26 mouse cellular contexts compared by ENCODE assay signal in genomic region chr15:75154940-75155339, GRCm38 (mm10). TPM values are rescaled to one million over a fixed set of nuclear protein-coding genes. Genes with fewer than 3 reads are reported as not detected.
"Had no signal": no experiment of that assay in that cellular context is flagged by ENCODE, and none has a peak within 500 bp of the region (broad histone marks: within the 10 kb centered on the region; RNA-seq: fewer than 3 reads in every experiment).

Gene Ly6g (plus strand): TSS chr15:75155240.

- DNase-seq: gastrocnemius, postnatal 14 days; heart, adult 2 months; heart, postnatal 14 days; heart, postnatal 36 days; kidney, adult 18-20 months; kidney, adult 8-10 months; kidney, postnatal 10 days; kidney, postnatal 25 days; kidney, postnatal 4 days; layer of hippocampus, postnatal 36 days; left cerebral cortex, postnatal 4 days had no signal

- ATAC-seq: hindbrain, embryonic 16.5 days; inflammation-experienced regulatory T-cells, adult 6 months; intestine, embryonic 15.5 days; intestine, postnatal 0 days; liver, embryonic 12.5 days had no signal

RNA-seq across cellular contexts. Expression of gene Ly6g, which starts in this region (rescaled TPM):
- total RNA-seq: gastrocnemius, adult 18-20 months; gastrocnemius, adult 8-10 months; gastrocnemius, postnatal 14 days; gastrocnemius, postnatal 4 days; heart, adult 2 months; heart, postnatal 14 days; heart, postnatal 36 days; layer of hippocampus, adult 2 months; layer of hippocampus, postnatal 14 days; layer of hippocampus, postnatal 36 days; left cerebral cortex, adult 18-20 months; left cerebral cortex, adult 8-10 months; left cerebral cortex, postnatal 10 days; left cerebral cortex, postnatal 25 days; left cerebral cortex, postnatal 4 days; liver, adult 2 months had no signal
